Mouse (Mus musculus) forebrain, embryonic 10.5 days (tissue): Measurements from ENCODE around the gene Zc3h10. TPM values are rescaled to one million over a fixed set of nuclear protein-coding genes. Genes with fewer than 3 reads are reported as not detected.
A peak's percentile ranks its signal among the peaks of the same experiment; 100 is the strongest.

Source experiments
- DNase-seq: peaks from one replicate; pipeline ENCODE4 v3.0.0-alpha.2; 2017; ENCODE audit warnings: low spot score; ENCODE audit errors: extremely low spot score
- H3K27ac ChIP-seq: fragments of 300-500 bp; sonication (generic); 2 replicates; pipeline ENCODE4 v1.5.1; 2016; ENCODE audit warnings: mild to moderate bottlenecking
- H3K27me3 ChIP-seq: fragments of 300-500 bp; sonication (generic); 2 replicates; pipeline ENCODE4 v1.6.1; 2016; ENCODE audit warnings: mild to moderate bottlenecking; ENCODE audit not compliant: poor library complexity, severe bottlenecking
- H3K36me3 ChIP-seq: fragments of 300-500 bp; sonication (generic); replicated peaks from 2 replicates; pipeline ENCODE4 v1.6.1; 2016; ENCODE audit warnings: mild to moderate bottlenecking, moderate library complexity
- H3K4me1 ChIP-seq: fragments of 300-500 bp; sonication (generic); 2 replicates; pipeline ENCODE4 v1.6.1; 2016
- H3K4me3 ChIP-seq: fragments of 300-500 bp; sonication (generic); 2 replicates; pipeline ENCODE4 v1.5.1; 2016; ENCODE audit warnings: mild to moderate bottlenecking, moderate library complexity
- H3K9me3 ChIP-seq: fragments of 300-500 bp; sonication (generic); 2 replicates; pipeline ENCODE4 v1.6.1; 2016; ENCODE audit warnings: mild to moderate bottlenecking, moderate library complexity
- WGBS: fragments of 180-500 bp; shearing (Covaris S2); methylation state at CpG from one replicate; pipeline ENCODE4 v1.1.7; 2016; 5-methylcytosine and 5-hydroxymethylcytosine counted together
- polyA plus RNA-seq: library from polyadenylated mRNA; unstranded; fragments of >200 nt; fragmentation: Nextera tagmentation; extraction: Ambion mirVana; gene quantifications from 2 replicates; pipeline ENCODE4 v1.2.1, GENCODE M21; 2016

Gene Zc3h10
- polyA plus RNA-seq, 1 experiment from 2014 or later, result 11.8 TPM

- no peak overlapping the region for H3K27ac ChIP-seq
- H3K4me3 ChIP-seq, result no peak overlapping the region
- H3K4me1 ChIP-seq, result peaks cover 10% of the 10 kb centered on the region
- 0 out of 2 replicates have a peak, but pooled peaks cover 4% of the 10 kb centered on the region for H3K27me3 ChIP-seq
- WGBS, result 83% methylated on average over 2 of the region's 2 CpGs
- H3K9me3 ChIP-seq, result no peaks in the 10 kb centered on the region
- 0 out of 2 replicates have a peak, but pooled peaks cover 3% of the 10 kb centered on the region for H3K36me3 ChIP-seq
- DNase-seq, result no peak
Measured at GRCm38 (mm10) chr10:128535206-128535605, 12.4 kb downstream of the Zc3h10 start.

GRCm38 (mm10) chr10:128526366-128527356, 20.9 kb downstream of the Zc3h10 start:
- H3K27ac ChIP-seq, result 0 out of 2 replicates have a peak overlapping the region, but pooled peaks have one; percentile 82
- no peak for DNase-seq
- H3K27me3 ChIP-seq, result peaks cover 80% of the 10 kb centered on the region
- H3K4me1 ChIP-seq, result peaks cover 30% of the 10 kb centered on the region
- no peaks in the 10 kb centered on the region for H3K9me3 ChIP-seq
- peak overlapping the region; percentile 83 for H3K4me3 ChIP-seq
- no peaks in the 10 kb centered on the region for H3K36me3 ChIP-seq
- WGBS, result 30% methylated on average over 28 of the region's 28 CpGs

GRCm38 (mm10) chr10:128525671-128526308, 21.8 kb downstream of the Zc3h10 start, which contains the start of gene Esyt1:
Esyt1 (minus strand) TSS chr10:128525871.
- Histone ChIP-seq H3K27ac (peak within 1 kb of the TSS; percentile 82), H3K27me3 (peaks cover 89% of the 10 kb centered on the region), H3K4me3 (peak within 1 kb of the TSS; percentile 83), H3K9me3 (no peaks in the 10 kb centered on the region), H3K4me1 (peaks cover 30% of the 10 kb centered on the region), H3K36me3 (no peaks in the 10 kb centered on the region)
- peak; percentile 93 for DNase-seq
- WGBS, result under 1% methylated on average over 37 of the region's 37 CpGs

GRCm38 (mm10) chr10:128524732-128525662, 22.6 kb downstream of the Zc3h10 start:
- Histone ChIP-seq H3K4me1 (peaks cover 30% of the 10 kb centered on the region), H3K27me3 (peaks cover 95% of the 10 kb centered on the region), H3K4me3 (peak overlapping the region; percentile 83), H3K36me3 (0 out of 2 replicates have a peak, but pooled peaks cover 4% of the 10 kb centered on the region), H3K27ac (peak overlapping the region; percentile 82), H3K9me3 (no peaks in the 10 kb centered on the region)
- DNase-seq, result peak; percentile 72
- WGBS, result under 1% methylated on average over 58 of the region's 58 CpGs

GRCm38 (mm10) chr10:128524111-128524731, 23.4 kb downstream of the Zc3h10 start:
- no peak for DNase-seq
- H3K4me1 ChIP-seq, result peaks cover 30% of the 10 kb centered on the region
- WGBS, result 5% methylated on average over 11 of the region's 11 CpGs
- no peaks in the 10 kb centered on the region for H3K9me3 ChIP-seq
- H3K4me3 ChIP-seq, result peak overlapping the region; percentile 83
- peak overlapping the region; percentile 82 for H3K27ac ChIP-seq
- peaks cover 95% of the 10 kb centered on the region for H3K27me3 ChIP-seq
- H3K36me3 ChIP-seq, result peaks cover 4% of the 10 kb centered on the region; the same call in 1 of the 2 replicates

GRCm38 (mm10) chr10:128522351-128522750, 25.2 kb downstream of the Zc3h10 start:
- H3K4me1 ChIP-seq, result peaks cover 32% of the 10 kb centered on the region
- H3K36me3 ChIP-seq, result peaks cover 12% of the 10 kb centered on the region; the same call in 1 of the 2 replicates
- WGBS, result 85% methylated on average over 6 of the region's 6 CpGs
- no peak for DNase-seq
- H3K27me3 ChIP-seq, result peaks cover 96% of the 10 kb centered on the region
- H3K27ac ChIP-seq, result no peak overlapping the region
- H3K9me3 ChIP-seq, result no peaks in the 10 kb centered on the region
- H3K4me3 ChIP-seq, result no peak overlapping the region

GRCm38 (mm10) chr10:128520591-128520990, 27.0 kb downstream of the Zc3h10 start:
- 87% methylated on average over 16 of the region's 16 CpGs for WGBS
- H3K27ac ChIP-seq, result no peak overlapping the region
- H3K4me1 ChIP-seq, result peaks cover 34% of the 10 kb centered on the region
- no peak for DNase-seq
- H3K4me3 ChIP-seq, result no peak overlapping the region
- peaks cover 14% of the 10 kb centered on the region; the same call in 1 of the 2 replicates for H3K36me3 ChIP-seq
- H3K27me3 ChIP-seq, result peaks cover 100% of the 10 kb centered on the region
- H3K9me3 ChIP-seq, result no peaks in the 10 kb centered on the region

GRCm38 (mm10) chr10:128518833-128519232, 28.7 kb downstream of the Zc3h10 start:
- peaks cover 14% of the 10 kb centered on the region; the same call in 1 of the 2 replicates for H3K36me3 ChIP-seq
- no peak for DNase-seq

GRCm38 (mm10) chr10:128516677-128517076, 30.9 kb downstream of the Zc3h10 start:
- no peak overlapping the region for H3K27ac ChIP-seq
- H3K4me1 ChIP-seq, result peaks cover 15% of the 10 kb centered on the region
- peaks cover 15% of the 10 kb centered on the region; the same call in 1 of the 2 replicates for H3K36me3 ChIP-seq
- DNase-seq, result no peak
- 17% methylated on average over 6 of the region's 6 CpGs for WGBS
- H3K9me3 ChIP-seq, result no peaks in the 10 kb centered on the region
- H3K27me3 ChIP-seq, result peaks cover 70% of the 10 kb centered on the region
- 0 out of 2 replicates have a peak overlapping the region, but pooled peaks have one; percentile 26 for H3K4me3 ChIP-seq

More at GRCm38 (mm10) chr10:128518833-128519232, 28.7 kb downstream of the Zc3h10 start:
- Histone ChIP-seq H3K27me3 (peaks cover 91% of the 10 kb centered on the region), H3K4me1 (peaks cover 16% of the 10 kb centered on the region), H3K4me3 (no peak overlapping the region), H3K27ac (no peak overlapping the region), H3K9me3 (no peaks in the 10 kb centered on the region)
- 68% methylated on average over 7 of the region's 7 CpGs for WGBS

- peaks cover 15% of the 10 kb centered on the region; the same call in 1 of the 2 replicates for H3K36me3 ChIP-seq
- peaks cover 63% of the 10 kb centered on the region for H3K27me3 ChIP-seq
- H3K9me3 ChIP-seq, result no peaks in the 10 kb centered on the region
- DNase-seq, result no peak
- no peak overlapping the region for H3K27ac ChIP-seq
- peak overlapping the region; percentile 26 for H3K4me3 ChIP-seq
- WGBS, result 3% methylated on average over 20 of the region's 20 CpGs
- peaks cover 15% of the 10 kb centered on the region for H3K4me1 ChIP-seq
Measured at GRCm38 (mm10) chr10:128516029-128516428, 31.5 kb downstream of the Zc3h10 start.

GRCm38 (mm10) chr10:128515044-128515443, 32.5 kb downstream of the Zc3h10 start:
- no peak for DNase-seq
- Histone ChIP-seq H3K9me3 (no peaks in the 10 kb centered on the region), H3K36me3 (peaks cover 12% of the 10 kb centered on the region; the same call in 1 of the 2 replicates), H3K4me1 (peaks cover 15% of the 10 kb centered on the region), H3K27me3 (peaks cover 53% of the 10 kb centered on the region), H3K27ac (no peak overlapping the region), H3K4me3 (no peak overlapping the region)
- 83% methylated on average over 4 of the region's 4 CpGs for WGBS
